Mouse (Mus musculus): ENCODE measurements around the gene Olfr601.
"Not testable (repeated sequence)": the region's sequence is repeated elsewhere in the genome, so short reads cannot be mapped to it uniquely, and the experiment has no call there.

The Olfr601 gene

DNA sequence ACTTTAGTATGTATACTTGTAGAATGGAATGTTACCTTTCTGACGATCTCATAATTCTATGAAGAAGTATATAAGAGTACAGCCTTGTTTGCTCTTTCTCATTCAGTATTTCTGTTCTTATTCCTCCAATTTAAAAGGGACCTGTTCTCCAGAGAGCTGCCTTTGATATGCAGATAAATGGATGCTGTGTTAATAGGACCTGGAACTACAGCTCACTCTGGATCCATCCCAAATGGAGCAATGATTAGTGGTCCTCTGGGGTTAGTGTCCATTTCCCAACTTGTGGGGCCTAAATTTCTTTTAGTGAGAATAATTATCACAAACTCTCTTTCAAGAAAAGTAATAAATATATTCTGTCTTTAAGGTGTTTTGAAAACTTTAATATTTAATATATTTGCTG lies at the start of gene Olfr601:
TSS of gene Olfr601 (minus strand) at position 101 of the 400 bp plus-strand sequence.
- DNase-seq (ENCODE audit: low spot score) = no peak

- DNase-seq (ENCODE audit: low spot score) = not testable (repeated sequence)
These were observed 44.1 kb upstream of the Olfr601 start for GRCm38 (mm10) chr7:103406521-103407055.

- DNase-seq (ENCODE audit: low spot score) = no peak
These were observed 36.5 kb upstream of the Olfr601 start for GRCm38 (mm10) chr7:103398981-103399380.

- DNase-seq (ENCODE audit: low spot score) = no peak
These were observed 35.3 kb upstream of the Olfr601 start for GRCm38 (mm10) chr7:103397758-103398157.

DNA sequence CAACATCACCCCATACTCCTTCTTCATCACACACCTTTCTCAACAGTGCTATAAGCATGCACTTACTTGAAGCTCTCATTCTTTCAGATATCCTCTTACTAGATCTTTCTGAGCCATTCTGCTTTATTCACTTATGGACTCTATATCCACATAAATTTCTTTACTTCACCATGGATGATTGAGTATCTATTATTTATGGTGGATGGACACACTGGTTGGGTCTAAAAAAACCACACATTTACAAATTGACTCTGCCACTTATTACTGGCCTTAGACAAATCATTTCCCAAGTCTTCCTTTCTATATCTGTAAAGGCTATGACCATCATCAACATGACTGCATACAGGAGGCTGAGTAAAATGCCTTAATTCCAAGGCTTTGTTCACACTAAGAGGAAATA lies 23.6 kb upstream of the Olfr601 start, which contains the start of gene Olfr603:
TSS of gene Olfr603 (minus strand) at position 101 of the 400 bp plus-strand sequence.
- DNase-seq (ENCODE audit: low spot score) = no peak

GRCm38 (mm10) chr7:103349569-103349968 lies 12.9 kb downstream of the Olfr601 start, which contains the start of gene Olfr600:
Gene Olfr600 (minus strand): TSS chr7:103349669.
- no peak for DNase-seq (ENCODE audit: low spot score)

DNA sequence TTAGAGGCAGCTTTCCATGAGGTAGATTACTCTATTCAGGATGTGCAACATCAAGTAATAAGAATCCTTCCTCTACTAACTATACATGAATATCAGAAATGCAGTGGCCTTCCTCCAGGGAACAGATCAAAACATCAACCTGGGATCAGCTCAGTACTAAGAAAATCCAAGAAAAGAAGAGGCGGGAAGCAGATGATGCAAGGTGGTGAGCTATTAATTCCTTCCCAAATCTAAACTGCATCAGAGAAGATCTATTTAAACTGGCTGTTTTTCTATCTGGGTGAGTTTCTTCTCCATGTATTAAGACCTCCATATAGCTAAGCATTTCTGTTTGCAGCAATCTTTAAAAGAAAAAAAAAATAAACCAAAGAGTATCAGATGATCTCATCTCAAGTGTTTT lies 26.8 kb downstream of the Olfr601 start, which contains the start of gene Olfr599:
TSS of gene Olfr599 (plus strand) at position 301 of the 400 bp plus-strand sequence.
- DNase-seq (ENCODE audit: low spot score) = no peak

DNA sequence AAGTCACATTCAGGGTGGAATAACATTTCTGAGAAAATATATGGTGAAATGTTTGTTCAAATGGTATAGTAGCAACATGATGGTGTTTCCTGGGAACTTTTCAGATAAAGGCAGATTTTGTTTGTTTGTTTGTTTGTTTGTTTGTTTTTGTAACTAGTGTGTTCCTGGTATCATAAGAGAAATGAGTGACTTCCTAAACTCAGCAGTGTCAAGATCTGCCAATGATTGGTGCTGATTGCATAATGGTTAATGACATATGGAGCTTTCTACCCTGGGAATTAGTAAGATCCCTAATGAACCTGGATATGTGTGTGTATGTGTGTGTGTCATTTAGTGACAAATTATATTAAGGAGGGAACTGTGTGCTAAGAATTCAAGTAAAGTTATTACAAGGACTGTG lies 39.2 kb downstream of the Olfr601 start, which contains the start of gene Olfr598:
TSS of gene Olfr598 (plus strand) at position 301 of the 400 bp plus-strand sequence.
- DNase-seq (ENCODE audit: low spot score) = no peak

DNA sequence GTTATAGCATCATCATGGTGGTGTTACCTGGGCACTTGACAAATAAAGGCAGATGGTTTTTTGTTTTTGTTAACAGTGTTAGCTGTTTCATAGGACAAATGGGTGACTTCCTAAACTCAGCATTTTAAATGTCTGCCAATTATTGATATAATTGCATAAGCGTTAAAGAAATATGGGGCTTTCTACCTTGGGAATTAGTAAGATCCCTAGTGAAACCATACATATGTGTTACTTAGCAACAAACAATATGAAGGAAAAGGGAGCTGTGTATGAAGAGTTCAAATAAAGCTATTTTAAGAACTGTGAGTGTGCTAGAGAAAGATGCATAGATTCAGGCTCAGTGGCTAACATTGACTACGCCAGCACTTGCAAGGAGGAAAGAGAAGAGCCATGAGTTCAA lies 46.4 kb downstream of the Olfr601 start, which contains the start of gene Olfr597:
TSS of gene Olfr597 (plus strand) at position 301 of the 400 bp plus-strand sequence.
- DNase-seq (ENCODE audit: low spot score) = not testable (repeated sequence)

Measured in retina, embryonic 14.5 days (tissue).